Mouse (Mus musculus): ENCODE data around the gene Mymk.
A peak's percentile ranks its signal among the peaks of the same experiment; 100 is the strongest.

The Mymk gene

GRCm38 (mm10) chr2:27036003-27036402 is 36.0 kb downstream of the Mymk start:
- DNase-seq (ENCODE audit: low spot score in 2 of 2): no peak

GRCm38 (mm10) chr2:27032361-27032760 is 39.6 kb downstream of the Mymk start:
- DNase-seq (ENCODE audit: low spot score in 2 of 2): no peak

- DNase-seq (ENCODE audit: low spot score in 2 of 2): no peak
These were observed 43.5 kb downstream of the Mymk start for GRCm38 (mm10) chr2:27028437-27029015.

- DNase-seq (ENCODE audit: low spot score in 2 of 2): peak; percentile 89 to 93
These were observed 44.2 kb downstream of the Mymk start, which contains the start of gene Slc2a6 for GRCm38 (mm10) chr2:27027618-27028436. Gene Slc2a6 (minus strand): TSS chr2:27027998.

- DNase-seq (ENCODE audit: low spot score in 2 of 2): no peak
These were observed 44.9 kb downstream of the Mymk start for GRCm38 (mm10) chr2:27026857-27027617.

- DNase-seq (ENCODE audit: low spot score in 2 of 2): no peak
These were observed 45.6 kb downstream of the Mymk start for GRCm38 (mm10) chr2:27026332-27026731.

GRCm38 (mm10) chr2:27025545-27025944 is 46.4 kb downstream of the Mymk start:
- DNase-seq (ENCODE audit: low spot score in 2 of 2): no peak

- DNase-seq (ENCODE audit: low spot score in 2 of 2): no peak
These were observed 47.8 kb downstream of the Mymk start for GRCm38 (mm10) chr2:27024136-27024535.

- DNase-seq (ENCODE audit: low spot score in 2 of 2): no peak
These were observed 49.4 kb downstream of the Mymk start for GRCm38 (mm10) chr2:27022612-27023011.

GRCm38 (mm10) chr2:27021103-27021502 is 50.9 kb downstream of the Mymk start:
- DNase-seq (ENCODE audit: low spot score in 2 of 2): no peak

GRCm38 (mm10) chr2:27019530-27019929 is 52.4 kb downstream of the Mymk start:
- DNase-seq (ENCODE audit: low spot score in 2 of 2): no peak

GRCm38 (mm10) chr2:27017802-27018201 is 54.2 kb downstream of the Mymk start:
- peak; percentile 55 to 59 for DNase-seq (ENCODE audit: low spot score in 2 of 2)

Data from right cerebral cortex, postnatal 36 days (tissue).